Mouse (Mus musculus): ENCODE measurements around the gene Xrra1. TPM values are rescaled to one million over a fixed set of nuclear protein-coding genes. Genes with fewer than 3 reads are reported as not detected.

Gene Xrra1
- polyA plus RNA-seq, 1 experiment from 2014 or later, result 0.37 TPM

GRCm38 (mm10) chr7:99876345-99876744 is 17.4 kb downstream of the Xrra1 start:
- no peak overlapping the region for H3K27ac ChIP-seq (ENCODE audit: low read depth, low read length)
- 1% methylated on average over 3 of the region's 3 CpGs for WGBS
- H3K27me3 ChIP-seq (ENCODE audit: control insufficient read depth, insufficient read depth, low read length), result no peaks in the 10 kb centered on the region
- no peaks in the 10 kb centered on the region for H3K9me3 ChIP-seq (ENCODE audit: control insufficient read depth, low read length)
- H3K4me1 ChIP-seq (replicated peaks; ENCODE audit: control insufficient read depth, insufficient read depth, low read length), result no peaks in the 10 kb centered on the region
- no peak overlapping the region for H3K4me3 ChIP-seq (ENCODE audit: low read depth, low read length)
- no peak for ATAC-seq (ENCODE audit: low FRiP score)
- H3K4me2 ChIP-seq (replicated peaks; ENCODE audit: low read depth, low read length), result no peak overlapping the region
- H3K9ac ChIP-seq (ENCODE audit: low read depth, low read length), result no peak overlapping the region
- DNase-seq (ENCODE audit: low spot score), result peak; percentile 92
- H3K36me3 ChIP-seq (ENCODE audit: control insufficient read depth, insufficient read depth, low read length), result no peaks in the 10 kb centered on the region

DNA sequence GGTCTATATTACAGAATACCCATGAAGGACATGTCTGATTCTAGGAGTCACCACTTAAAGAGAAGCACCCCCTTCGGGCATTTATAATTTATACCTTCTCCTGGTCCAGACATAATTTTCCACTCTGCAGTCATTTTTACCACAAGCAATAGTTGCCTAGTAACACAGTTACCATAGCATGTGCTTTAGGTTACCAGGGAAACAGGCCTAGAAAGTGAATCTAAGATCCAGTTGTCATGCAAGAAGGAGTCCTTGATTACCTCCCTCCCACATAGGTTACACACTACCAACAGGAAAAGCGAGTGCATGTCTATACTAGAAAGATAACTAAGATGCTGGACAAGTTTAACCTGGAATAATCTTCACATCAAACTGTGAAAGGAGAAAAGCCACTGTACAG is 19.3 kb downstream of the Xrra1 start:
- Histone ChIP-seq H3K9ac (ENCODE audit: low read depth, low read length) (no peak overlapping the region), H3K4me2 (replicated peaks; ENCODE audit: low read depth, low read length) (no peak overlapping the region), H3K36me3 (ENCODE audit: control insufficient read depth, insufficient read depth, low read length) (no peaks in the 10 kb centered on the region), H3K4me1 (replicated peaks; ENCODE audit: control insufficient read depth, insufficient read depth, low read length) (no peaks in the 10 kb centered on the region), H3K27ac (ENCODE audit: low read depth, low read length) (no peak overlapping the region), H3K9me3 (ENCODE audit: control insufficient read depth, low read length) (no peaks in the 10 kb centered on the region), H3K4me3 (ENCODE audit: low read depth, low read length) (no peak overlapping the region), H3K27me3 (ENCODE audit: control insufficient read depth, insufficient read depth, low read length) (no peaks in the 10 kb centered on the region)
- DNase-seq (ENCODE audit: low spot score) (no peak), ATAC-seq (ENCODE audit: low FRiP score) (no peak)
- 70% methylated on average over 2 of the region's 2 CpGs for WGBS

GRCm38 (mm10) chr7:99887230-99887735 is 28.4 kb downstream of the Xrra1 start:
- WGBS, result 79% methylated on average over 2 of the region's 2 CpGs
- DNase-seq (ENCODE audit: low spot score) (no peak), ATAC-seq (ENCODE audit: low FRiP score) (no peak)
- Histone ChIP-seq H3K27me3 (ENCODE audit: control insufficient read depth, insufficient read depth, low read length) (no peaks in the 10 kb centered on the region), H3K4me3 (ENCODE audit: low read depth, low read length) (no peak overlapping the region), H3K9ac (ENCODE audit: low read depth, low read length) (no peak overlapping the region), H3K27ac (ENCODE audit: low read depth, low read length) (no peak overlapping the region), H3K36me3 (ENCODE audit: control insufficient read depth, insufficient read depth, low read length) (no peaks in the 10 kb centered on the region), H3K9me3 (ENCODE audit: control insufficient read depth, low read length) (no peaks in the 10 kb centered on the region), H3K4me1 (replicated peaks; ENCODE audit: control insufficient read depth, insufficient read depth, low read length) (peaks cover 6% of the 10 kb centered on the region; the same call in 1 of the 2 replicates), H3K4me2 (replicated peaks; ENCODE audit: low read depth, low read length) (no peak overlapping the region)

DNA sequence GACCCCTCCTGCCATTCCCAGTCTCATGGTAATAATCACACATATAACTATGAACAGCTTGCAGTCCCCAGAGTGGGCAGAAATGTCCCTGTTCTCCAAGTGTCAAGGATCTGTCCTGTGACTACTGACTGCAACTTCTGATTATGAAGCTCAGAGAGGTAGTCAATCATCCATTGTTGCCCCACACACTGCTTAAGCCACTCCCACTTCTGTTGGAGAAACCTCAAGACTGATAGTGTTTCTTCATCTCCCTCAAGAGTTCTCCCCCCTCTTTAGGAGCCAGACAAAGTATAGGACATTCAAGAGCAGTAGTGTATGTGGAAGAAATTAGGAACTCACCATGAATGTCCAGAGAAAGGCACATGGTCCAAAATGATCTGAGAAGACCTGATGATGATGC is 28.8 kb downstream of the Xrra1 start:
- Histone ChIP-seq H3K4me1 (replicated peaks; ENCODE audit: control insufficient read depth, insufficient read depth, low read length) (peaks cover 6% of the 10 kb centered on the region; the same call in 1 of the 2 replicates), H3K4me2 (replicated peaks; ENCODE audit: low read depth, low read length) (no peak overlapping the region), H3K27ac (ENCODE audit: low read depth, low read length) (no peak overlapping the region), H3K4me3 (ENCODE audit: low read depth, low read length) (no peak overlapping the region), H3K9me3 (ENCODE audit: control insufficient read depth, low read length) (no peaks in the 10 kb centered on the region), H3K36me3 (ENCODE audit: control insufficient read depth, insufficient read depth, low read length) (no peaks in the 10 kb centered on the region), H3K9ac (ENCODE audit: low read depth, low read length) (no peak overlapping the region), H3K27me3 (ENCODE audit: control insufficient read depth, insufficient read depth, low read length) (no peaks in the 10 kb centered on the region)
- ATAC-seq (ENCODE audit: low FRiP score), result no peak
- no peak for DNase-seq (ENCODE audit: low spot score)

DNA sequence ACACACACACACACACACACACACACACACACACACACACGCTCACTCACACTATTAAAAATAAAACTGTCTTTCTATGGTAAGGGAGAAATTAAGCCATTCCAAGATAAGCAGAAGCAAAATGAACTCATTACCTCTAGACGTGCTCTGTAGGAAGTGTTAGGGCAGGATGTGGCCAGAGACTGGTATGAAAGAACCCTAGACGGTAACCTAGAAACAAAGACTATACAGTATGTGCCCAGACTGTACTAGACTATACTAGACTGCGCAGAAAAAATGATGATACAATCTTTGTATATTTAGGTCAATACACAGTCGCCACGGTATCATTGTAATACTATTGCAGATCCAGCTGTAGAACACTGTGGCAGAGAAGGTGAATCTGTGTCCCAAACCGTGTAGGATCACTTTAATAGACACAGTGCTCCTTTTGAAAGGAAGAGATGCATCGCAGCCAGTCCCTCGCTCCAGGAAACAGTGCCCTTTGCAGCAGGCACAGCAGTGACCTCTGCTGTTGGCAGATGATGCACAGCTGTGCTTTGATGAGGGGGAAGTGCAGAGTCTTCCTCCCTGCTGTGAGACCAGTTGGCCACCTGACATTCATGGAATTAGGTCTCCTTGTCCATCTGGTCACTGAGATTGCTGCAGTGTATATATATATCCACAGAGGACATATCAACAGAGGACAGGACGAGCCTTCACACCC is 30.4 kb downstream of the Xrra1 start:
- peaks cover 6% of the 10 kb centered on the region; the same call in 1 of the 2 replicates for H3K4me1 ChIP-seq (replicated peaks; ENCODE audit: control insufficient read depth, insufficient read depth, low read length)
- peak; percentile 22 for DNase-seq (ENCODE audit: low spot score)

DNA sequence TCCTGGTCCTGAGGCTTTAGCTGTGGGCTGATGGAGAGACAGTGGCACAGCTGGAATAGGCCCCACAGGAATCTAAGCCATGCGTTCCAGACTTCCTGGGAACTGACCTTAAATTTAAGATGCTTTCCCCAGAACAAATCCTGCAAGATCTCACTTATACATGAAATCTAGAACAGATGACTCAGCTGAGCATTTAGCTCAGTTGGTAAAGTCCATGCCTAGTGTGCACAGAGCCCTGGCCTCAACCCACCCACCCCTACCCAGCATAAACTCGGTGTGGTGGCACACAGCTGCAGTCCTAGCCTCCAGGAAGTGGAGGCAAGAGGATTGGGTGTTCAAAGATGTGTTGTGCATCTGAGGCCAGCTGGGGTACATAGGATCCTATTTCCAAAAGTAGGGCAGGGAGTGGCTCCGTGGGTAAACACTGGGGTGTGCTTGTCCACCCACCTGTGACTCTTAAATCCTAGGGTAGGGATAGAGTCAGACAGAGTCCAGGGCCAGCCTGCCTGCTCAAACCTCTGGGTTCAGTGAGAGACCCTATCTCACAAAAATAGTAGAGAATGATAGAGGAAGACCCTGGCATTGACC is 31.3 kb downstream of the Xrra1 start:
- WGBS, result 69% methylated on average over 3 of the region's 3 CpGs
- no peak overlapping the region for H3K9ac ChIP-seq (ENCODE audit: low read depth, low read length)
- no peaks in the 10 kb centered on the region for H3K27me3 ChIP-seq (ENCODE audit: control insufficient read depth, insufficient read depth, low read length)
- no peak overlapping the region for H3K27ac ChIP-seq (ENCODE audit: low read depth, low read length)
- H3K4me2 ChIP-seq (replicated peaks; ENCODE audit: low read depth, low read length), result no peak overlapping the region
- H3K36me3 ChIP-seq (ENCODE audit: control insufficient read depth, insufficient read depth, low read length), result no peaks in the 10 kb centered on the region
- no peak for DNase-seq (ENCODE audit: low spot score)
- no peak overlapping the region for H3K4me3 ChIP-seq (ENCODE audit: low read depth, low read length)
- H3K9me3 ChIP-seq (ENCODE audit: control insufficient read depth, low read length), result no peaks in the 10 kb centered on the region
- H3K4me1 ChIP-seq (replicated peaks; ENCODE audit: control insufficient read depth, insufficient read depth, low read length), result peaks cover 6% of the 10 kb centered on the region; the same call in 1 of the 2 replicates
- no peak for ATAC-seq (ENCODE audit: low FRiP score)

More for the DNA sequence above, 30.4 kb downstream of the Xrra1 start:
- no peaks in the 10 kb centered on the region for H3K9me3 ChIP-seq (ENCODE audit: control insufficient read depth, low read length)
- WGBS, result 43% methylated on average over 10 of the region's 10 CpGs
- no peak overlapping the region for H3K4me2 ChIP-seq (replicated peaks; ENCODE audit: low read depth, low read length)
- no peak overlapping the region for H3K27ac ChIP-seq (ENCODE audit: low read depth, low read length)
- no peak for ATAC-seq (ENCODE audit: low FRiP score)
- H3K27me3 ChIP-seq (ENCODE audit: control insufficient read depth, insufficient read depth, low read length), result no peaks in the 10 kb centered on the region
- no peak overlapping the region for H3K4me3 ChIP-seq (ENCODE audit: low read depth, low read length)
- no peaks in the 10 kb centered on the region for H3K36me3 ChIP-seq (ENCODE audit: control insufficient read depth, insufficient read depth, low read length)
- no peak overlapping the region for H3K9ac ChIP-seq (ENCODE audit: low read depth, low read length)

DNA sequence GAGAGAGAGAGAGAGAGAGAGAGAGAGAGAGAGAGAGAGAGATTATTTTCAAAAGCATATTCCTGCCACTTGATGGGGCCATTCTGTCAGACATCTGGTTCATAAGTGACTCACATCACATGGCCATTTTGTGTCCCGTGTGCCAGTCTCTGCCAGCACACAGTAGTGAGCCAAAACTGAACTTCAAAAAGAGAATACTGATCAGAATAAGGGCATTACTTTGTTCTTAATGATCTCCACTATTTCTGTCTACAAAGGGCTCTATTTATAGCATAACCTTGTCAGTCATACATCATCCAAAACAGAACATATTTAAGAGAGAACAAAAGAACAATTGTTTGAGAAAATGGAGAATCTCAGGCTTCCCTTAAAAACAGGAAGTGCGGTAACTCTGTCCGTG is 32.6 kb downstream of the Xrra1 start:
- no peaks in the 10 kb centered on the region for H3K27me3 ChIP-seq (ENCODE audit: control insufficient read depth, insufficient read depth, low read length)
- no peak overlapping the region for H3K27ac ChIP-seq (ENCODE audit: low read depth, low read length)
- H3K36me3 ChIP-seq (ENCODE audit: control insufficient read depth, insufficient read depth, low read length), result no peaks in the 10 kb centered on the region
- no peak overlapping the region for H3K4me2 ChIP-seq (replicated peaks; ENCODE audit: low read depth, low read length)
- no peak for DNase-seq (ENCODE audit: low spot score)
- H3K9me3 ChIP-seq (ENCODE audit: control insufficient read depth, low read length), result no peaks in the 10 kb centered on the region
- H3K4me1 ChIP-seq (replicated peaks; ENCODE audit: control insufficient read depth, insufficient read depth, low read length), result no peaks in the 10 kb centered on the region
- H3K9ac ChIP-seq (ENCODE audit: low read depth, low read length), result no peak overlapping the region
- ATAC-seq (ENCODE audit: low FRiP score), result no peak
- 68% methylated on average over 3 of the region's 3 CpGs for WGBS
- no peak overlapping the region for H3K4me3 ChIP-seq (ENCODE audit: low read depth, low read length)

GRCm38 (mm10) chr7:99892351-99892750 is 33.4 kb downstream of the Xrra1 start:
- Histone ChIP-seq H3K27ac (ENCODE audit: low read depth, low read length) (no peak overlapping the region), H3K27me3 (ENCODE audit: control insufficient read depth, insufficient read depth, low read length) (no peaks in the 10 kb centered on the region), H3K36me3 (ENCODE audit: control insufficient read depth, insufficient read depth, low read length) (no peaks in the 10 kb centered on the region), H3K4me2 (replicated peaks; ENCODE audit: low read depth, low read length) (no peak overlapping the region), H3K9me3 (ENCODE audit: control insufficient read depth, low read length) (no peaks in the 10 kb centered on the region), H3K4me3 (ENCODE audit: low read depth, low read length) (no peak overlapping the region), H3K4me1 (replicated peaks; ENCODE audit: control insufficient read depth, insufficient read depth, low read length) (no peaks in the 10 kb centered on the region), H3K9ac (ENCODE audit: low read depth, low read length) (no peak overlapping the region)
- 90% methylated on average over 2 of the region's 2 CpGs for whole genome bisulfite sequencing
- ATAC-seq (ENCODE audit: low FRiP score) (no peak), DNase-seq (ENCODE audit: low spot score) (no peak)

- no peaks in the 10 kb centered on the region for H3K36me3 ChIP-seq (ENCODE audit: control insufficient read depth, insufficient read depth, low read length)
- no peaks in the 10 kb centered on the region for H3K9me3 ChIP-seq (ENCODE audit: control insufficient read depth, low read length)
- H3K27me3 ChIP-seq (ENCODE audit: control insufficient read depth, insufficient read depth, low read length), result no peaks in the 10 kb centered on the region
- H3K9ac ChIP-seq (ENCODE audit: low read depth, low read length), result no peak overlapping the region
- H3K4me1 ChIP-seq (replicated peaks; ENCODE audit: control insufficient read depth, insufficient read depth, low read length), result no peaks in the 10 kb centered on the region
- H3K4me3 ChIP-seq (ENCODE audit: low read depth, low read length), result no peak overlapping the region
- H3K27ac ChIP-seq (ENCODE audit: low read depth, low read length), result no peak overlapping the region
- no peak for DNase-seq (ENCODE audit: low spot score)
- WGBS, result 84% methylated on average over 3 of the region's 3 CpGs
- H3K4me2 ChIP-seq (replicated peaks; ENCODE audit: low read depth, low read length), result no peak overlapping the region
- no peak for ATAC-seq (ENCODE audit: low FRiP score)
Measured at GRCm38 (mm10) chr7:99893967-99894366, 35.1 kb downstream of the Xrra1 start.

All from hindbrain, embryonic 11.5 days (tissue).